Mouse (Mus musculus): ENCODE data around the gene Ttyh2.
"Not testable (repeated sequence)": the region's sequence is repeated elsewhere in the genome, so short reads cannot be mapped to it uniquely, and the experiment has no call there.

Gene Ttyh2

DNA sequence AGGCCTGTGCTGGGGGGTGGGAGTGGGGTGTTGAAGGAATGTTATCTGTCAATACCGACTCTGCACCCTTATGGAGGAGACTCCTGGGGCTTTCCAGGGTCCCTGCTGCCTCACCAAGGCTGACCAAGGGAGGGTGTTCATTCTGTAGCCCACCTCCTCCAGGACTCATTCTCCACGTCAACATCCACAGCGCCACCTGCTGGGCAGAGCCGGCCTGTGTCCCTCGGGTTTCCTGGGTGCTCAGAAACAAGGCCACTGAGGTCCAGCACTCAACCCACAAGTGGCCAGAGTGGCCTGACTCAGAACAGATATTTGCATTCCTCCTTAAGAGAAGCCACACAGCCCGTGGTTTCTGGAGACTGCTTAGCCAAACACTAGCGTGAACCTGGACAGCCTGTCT is 17.5 kb upstream of the Ttyh2 start:
- DNase-seq (ENCODE audit: extremely low spot score, low read depth, low spot score) = no peak

- DNase-seq (ENCODE audit: extremely low spot score, low read depth, low spot score) = no peak
Observed at GRCm38 (mm10) chr11:114662161-114662560, 13.1 kb upstream of the Ttyh2 start.

- DNase-seq (ENCODE audit: extremely low spot score, low read depth, low spot score) = no peak
Observed at GRCm38 (mm10) chr11:114662746-114663362, 12.4 kb upstream of the Ttyh2 start.

DNA sequence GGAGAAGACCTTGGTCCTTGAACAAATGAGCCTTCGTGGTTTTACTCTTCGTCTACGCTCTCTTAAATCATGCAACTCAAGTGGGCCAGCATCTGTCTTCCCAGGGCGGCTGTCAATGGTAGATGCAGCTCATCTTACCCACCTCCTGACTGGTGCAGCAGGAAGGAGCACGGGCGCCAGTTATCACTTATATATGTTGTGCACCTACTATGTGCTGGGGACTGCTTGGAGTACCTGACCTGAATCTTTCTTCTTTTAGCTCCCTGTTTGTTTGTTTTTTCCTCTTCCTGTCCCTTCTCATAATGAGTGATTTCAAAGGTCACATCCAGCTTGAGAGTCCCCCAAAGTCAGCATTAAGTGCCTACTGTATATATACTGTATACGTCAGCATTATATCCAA is 11.1 kb upstream of the Ttyh2 start:
- no peak for DNase-seq (ENCODE audit: extremely low spot score, low read depth, low spot score)

- no peak for DNase-seq (ENCODE audit: extremely low spot score, low read depth, low spot score)
Observed at GRCm38 (mm10) chr11:114665463-114665862, 9.8 kb upstream of the Ttyh2 start.

DNA sequence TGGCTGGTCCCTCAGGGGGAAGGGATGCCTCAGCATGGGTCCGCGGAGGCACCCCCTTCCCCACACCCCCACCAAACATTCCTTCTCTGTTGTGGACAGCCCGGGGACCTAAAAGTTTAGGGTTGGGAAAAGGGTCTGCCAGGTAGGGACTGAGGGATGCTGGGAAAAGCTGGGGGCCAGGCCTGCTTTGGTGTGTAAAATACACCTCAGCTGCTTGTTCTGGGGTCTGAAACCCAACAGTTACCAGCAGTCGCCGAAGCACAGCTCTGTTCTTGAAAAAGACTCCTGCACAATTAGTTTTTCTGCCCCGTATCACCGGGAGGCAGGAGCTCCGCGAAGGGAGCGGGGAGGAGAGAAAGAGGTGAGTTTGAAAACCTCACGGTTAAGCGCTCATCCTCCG is 8.4 kb upstream of the Ttyh2 start:
- no peak for DNase-seq (ENCODE audit: extremely low spot score, low read depth, low spot score)

DNA sequence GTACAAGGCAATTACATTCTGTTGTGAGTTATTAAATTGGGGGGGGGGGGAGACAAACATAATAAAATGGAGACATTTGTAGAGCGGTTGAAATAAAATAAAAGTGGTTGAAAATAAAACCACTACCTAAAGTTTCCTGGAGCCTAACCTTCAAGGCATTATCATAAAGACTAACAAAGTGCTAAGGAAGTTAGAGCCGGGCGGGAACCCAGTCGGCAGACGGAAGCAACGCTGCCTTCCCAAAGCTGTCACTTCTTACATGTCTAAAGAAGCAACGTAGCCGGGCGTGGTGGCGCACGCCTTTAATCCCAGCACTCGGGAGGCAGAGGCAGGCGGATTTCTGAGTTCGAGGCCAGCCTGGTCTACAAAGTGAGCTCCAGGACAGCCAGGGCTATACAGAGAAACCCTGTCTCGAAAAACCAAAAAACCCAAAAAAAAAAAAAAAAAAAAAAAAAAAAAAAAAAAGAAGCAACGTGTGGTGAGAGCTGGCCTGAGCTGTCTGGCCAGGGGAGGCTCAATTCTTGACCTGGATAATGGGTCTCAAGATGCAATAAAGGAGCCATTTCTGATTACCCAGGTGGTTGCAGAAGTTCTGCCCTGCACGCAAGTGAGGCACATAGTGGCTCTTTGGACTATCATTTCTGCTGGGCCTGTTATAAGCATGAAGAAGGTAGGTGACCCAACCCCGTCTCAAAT is 7.8 kb upstream of the Ttyh2 start:
- DNase-seq (ENCODE audit: extremely low spot score, low read depth, low spot score) = no peak

- not testable (repeated sequence) for DNase-seq (ENCODE audit: extremely low spot score, low read depth, low spot score)
Observed at GRCm38 (mm10) chr11:114667932-114668285, 7.3 kb upstream of the Ttyh2 start.

GRCm38 (mm10) chr11:114668301-114668710 is 6.9 kb upstream of the Ttyh2 start, which contains the start of gene Rpl38:
Gene Rpl38, plus strand, starts transcription at chr11:114668524.
- DNase-seq (ENCODE audit: extremely low spot score, low read depth, low spot score) = peak; percentile 98

GRCm38 (mm10) chr11:114668741-114669623 is 6.2 kb upstream of the Ttyh2 start:
- DNase-seq (ENCODE audit: extremely low spot score, low read depth, low spot score) = no peak

DNA sequence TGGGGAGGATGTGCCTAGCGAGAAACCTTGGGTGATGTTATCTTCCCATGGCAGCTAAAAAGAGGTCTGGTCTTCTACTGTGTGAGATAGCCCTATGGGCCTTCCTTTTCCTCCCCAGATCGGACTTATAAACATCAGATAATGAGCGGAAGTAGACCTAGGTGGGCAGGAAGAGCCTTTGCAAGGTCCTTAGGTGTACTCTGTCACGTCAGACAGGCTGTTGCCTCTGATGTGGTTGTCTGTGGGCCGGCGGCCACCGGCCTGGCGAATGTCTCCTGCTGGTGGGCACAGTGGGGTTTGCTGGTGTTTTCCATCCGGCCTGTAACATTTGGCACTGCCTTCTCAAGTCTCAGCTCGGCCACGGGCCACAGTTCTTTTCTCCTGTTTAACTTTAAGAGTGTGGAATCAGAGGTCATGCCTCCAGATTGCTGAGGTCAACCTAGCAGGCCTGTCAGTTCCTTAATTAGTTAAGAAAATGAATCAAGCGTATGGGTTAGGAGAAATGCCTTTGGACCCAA is 5.5 kb upstream of the Ttyh2 start:
- DNase-seq (ENCODE audit: extremely low spot score, low read depth, low spot score) = no peak

DNA sequence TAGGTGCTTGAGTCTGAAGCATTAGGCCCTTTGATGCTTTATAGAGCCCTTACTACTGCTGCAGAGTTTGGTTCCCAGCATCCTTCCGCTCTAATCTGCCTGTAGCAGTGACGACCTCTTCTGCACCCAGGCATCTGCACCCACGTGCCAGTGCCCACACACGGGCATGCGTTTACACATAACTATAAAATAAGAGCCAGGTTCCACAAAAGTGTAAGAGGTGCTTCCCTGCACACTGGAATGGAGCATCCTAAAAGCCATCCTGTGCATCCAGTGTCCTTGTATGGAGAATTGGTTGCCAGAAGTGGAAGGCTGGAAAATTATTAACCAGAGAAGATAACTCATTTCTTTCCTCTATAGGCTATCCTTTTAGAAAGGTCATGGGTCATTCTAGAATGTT is 4.1 kb upstream of the Ttyh2 start:
- DNase-seq (ENCODE audit: extremely low spot score, low read depth, low spot score) = no peak

DNA sequence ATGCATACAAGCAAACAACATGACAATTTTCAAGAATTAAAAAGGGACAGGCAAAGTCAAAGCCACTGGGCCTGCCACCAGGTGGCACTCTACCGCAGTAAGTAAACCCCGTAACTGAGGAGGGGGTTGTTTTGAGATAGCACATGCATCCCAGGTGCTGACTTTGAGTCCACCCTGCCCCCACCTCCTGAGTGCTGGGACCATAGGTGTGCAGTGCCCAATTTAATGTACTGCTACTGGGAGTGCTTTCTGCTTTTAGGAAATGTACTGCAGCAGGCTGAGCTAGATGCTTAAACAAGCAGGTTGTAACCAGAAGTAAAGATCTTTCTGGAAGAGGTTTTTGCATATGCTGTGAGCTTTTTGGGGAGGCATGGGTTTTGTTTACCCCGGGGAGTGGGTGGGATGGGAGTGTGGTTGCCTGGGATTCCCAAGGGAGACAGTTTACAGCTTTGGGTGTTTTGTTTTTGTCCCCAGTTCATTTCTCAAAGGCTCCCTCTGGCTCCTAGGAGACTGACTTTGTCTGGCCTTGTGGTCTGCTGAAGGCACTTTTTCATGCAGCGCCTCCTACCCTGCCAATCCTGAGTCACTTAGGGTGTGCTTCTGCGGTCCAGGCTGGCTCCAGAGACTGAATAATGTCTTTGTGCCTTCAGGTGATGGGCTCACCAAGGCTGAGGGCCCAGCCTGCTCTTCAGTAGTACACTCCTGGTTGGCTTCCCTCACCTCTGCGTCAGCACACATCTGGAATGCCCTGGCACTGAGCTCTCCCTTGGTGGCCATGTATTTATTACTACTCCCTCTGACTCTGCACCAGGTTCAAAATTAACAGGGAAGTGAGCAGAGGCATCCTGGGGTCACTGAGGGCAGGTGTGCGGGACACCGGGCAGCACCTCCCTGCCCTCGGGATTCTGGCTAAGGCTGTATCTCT is 2.2 kb upstream of the Ttyh2 start:
- DNase-seq (ENCODE audit: extremely low spot score, low read depth, low spot score) = no peak

DNA sequence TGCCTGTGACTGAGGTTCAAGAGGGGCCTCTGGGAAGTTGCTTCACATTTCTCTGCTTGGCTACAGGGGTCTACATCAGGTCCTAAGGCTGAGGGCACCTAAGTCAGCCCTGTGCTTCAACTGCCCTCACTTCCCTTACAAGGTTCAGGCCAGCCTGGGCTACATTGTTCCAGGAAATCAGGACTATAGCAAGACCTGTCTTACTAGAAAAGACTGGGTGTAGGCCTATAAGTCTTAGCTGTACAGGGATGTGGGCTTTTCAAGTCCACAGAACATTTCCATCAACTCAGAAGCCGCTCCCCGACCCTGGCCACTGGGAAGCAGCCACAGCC is 1.5 kb upstream of the Ttyh2 start:
- DNase-seq (ENCODE audit: extremely low spot score, low read depth, low spot score) = no peak

GRCm38 (mm10) chr11:114674180-114674579 is 1.1 kb upstream of the Ttyh2 start:
- DNase-seq (ENCODE audit: extremely low spot score, low read depth, low spot score) = no peak

GRCm38 (mm10) chr11:114674796-114675195 is 435 bp upstream of the Ttyh2 start:
- DNase-seq (ENCODE audit: extremely low spot score, low read depth, low spot score) = not testable (repeated sequence)

- DNase-seq (ENCODE audit: extremely low spot score, low read depth, low spot score) = no peak
Observed at GRCm38 (mm10) chr11:114675826-114676401, 683 bp downstream of the Ttyh2 start.

GRCm38 (mm10) chr11:114676431-114676830 is 1.2 kb downstream of the Ttyh2 start:
- DNase-seq (ENCODE audit: extremely low spot score, low read depth, low spot score) = no peak

DNA sequence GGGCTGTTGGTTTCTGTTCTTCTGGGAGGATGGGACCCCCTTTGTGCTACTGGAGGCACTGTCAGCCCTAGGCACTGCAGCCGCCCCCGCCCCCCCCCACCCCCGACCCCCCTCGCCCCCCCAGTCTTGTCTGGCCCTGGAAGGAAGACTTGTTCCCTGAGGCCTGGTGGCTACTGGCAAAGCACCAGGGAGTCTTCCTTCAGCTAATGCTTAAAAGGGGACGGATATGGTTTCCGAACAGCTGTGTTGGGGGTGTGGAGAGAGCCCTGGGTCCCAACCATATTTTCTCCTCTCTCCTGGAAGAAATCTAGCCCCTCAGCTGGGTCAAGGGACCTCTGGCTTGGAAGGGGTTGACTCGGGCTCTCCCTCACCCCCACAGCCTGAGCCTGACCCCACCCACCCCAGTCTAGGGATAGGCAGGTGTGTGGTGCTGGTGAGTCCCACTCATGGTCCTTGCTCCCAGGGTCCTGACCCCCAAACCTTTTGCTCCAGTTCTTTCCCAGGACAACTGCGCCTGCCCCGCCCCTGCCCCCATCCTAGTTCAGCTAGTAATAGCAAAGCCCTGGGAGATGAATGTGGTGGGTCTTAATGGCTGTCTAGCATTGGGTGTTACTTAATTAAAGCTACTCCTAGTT is 1.8 kb downstream of the Ttyh2 start:
- no peak for DNase-seq (ENCODE audit: extremely low spot score, low read depth, low spot score)

DNA sequence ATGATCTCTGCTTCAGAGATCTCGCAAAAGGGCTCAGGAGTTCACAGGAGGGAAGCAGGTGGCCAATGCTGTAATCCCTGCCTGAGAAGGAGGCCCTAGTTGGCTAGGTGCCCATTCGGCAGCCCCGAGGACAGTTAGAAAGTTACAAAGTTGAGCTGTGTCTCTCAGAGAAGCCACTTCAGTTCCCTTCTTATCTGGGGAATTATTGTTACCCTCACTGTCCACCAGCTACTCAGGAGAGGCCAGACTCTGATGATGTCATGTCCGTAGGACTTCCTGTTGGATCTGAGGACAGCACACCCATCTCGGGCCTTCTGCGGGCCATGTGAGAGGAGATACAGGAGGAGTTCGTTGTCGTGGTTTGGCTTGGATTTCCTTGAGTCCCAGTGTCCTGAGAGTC is 4.4 kb downstream of the Ttyh2 start:
- DNase-seq (ENCODE audit: extremely low spot score, low read depth, low spot score) = no peak

All from hindlimb bud, embryonic 11.5 days (tissue).